In genomic region chr7:132679549-132679948, GRCm38 (mm10) we compare ENCODE assay signal across 14 mouse cellular contexts.
"Had no signal": no experiment of that assay in that cellular context is flagged by ENCODE, and none has a peak within 500 bp of the region (broad histone marks: within the 10 kb centered on the region; RNA-seq: fewer than 3 reads in every experiment).

No protein-coding gene starts in this region.

- H3K9ac ChIP-seq: liver, embryonic 15.5 days; midbrain, embryonic 12.5 days had no signal

- H3K4me1 ChIP-seq: midbrain, embryonic 12.5 days had no signal

- H3K9me3 ChIP-seq: limb, embryonic 10.5 days; liver, embryonic 15.5 days; midbrain, embryonic 12.5 days had no signal

- DNase-seq: kidney, adult 18-20 months; kidney, postnatal 10 days; kidney, postnatal 4 days; lung, adult 2 months; lung, postnatal 36 days; right cerebral cortex, postnatal 14 days; thymus, adult 18-20 months; thymus, postnatal 14 days had no signal

- H3K27me3 ChIP-seq: liver, embryonic 15.5 days; midbrain, embryonic 12.5 days had no signal

- H3K27ac ChIP-seq: left cerebral cortex, adult 2 months; limb, embryonic 10.5 days; liver, embryonic 15.5 days; midbrain, embryonic 12.5 days had no signal

- H3K36me3 ChIP-seq: limb, embryonic 10.5 days; liver, embryonic 15.5 days; midbrain, embryonic 12.5 days had no signal

- H3K4me3 ChIP-seq: left cerebral cortex, adult 2 months; limb, embryonic 10.5 days; liver, embryonic 15.5 days; midbrain, embryonic 12.5 days had no signal

- ATAC-seq: lung, postnatal 0 days; midbrain, embryonic 16.5 days had no signal

- H3K4me2 ChIP-seq: liver, embryonic 15.5 days; midbrain, embryonic 12.5 days had no signal
